Mouse (Mus musculus) adrenal gland, adult (tissue): ENCODE data around the gene Dolpp1.
"Not testable (repeated sequence)": the region's sequence is repeated elsewhere in the genome, so short reads cannot be mapped to it uniquely, and the experiment has no call there.

Source experiments
- DNase-seq, 2 experiments: peaks; one replicate each; pipeline ENCODE4 v3.0.0; 2022 to 2023; ENCODE audit warnings: low spot score in 1 of 2; ENCODE audit not compliant: inconsistent age in 2 of 2

Gene Dolpp1

GRCm38 (mm10) chr2:30408452-30409100 lies 16.5 kb downstream of the Dolpp1 start:
- DNase-seq = no peak

- DNase-seq = no peak
Observed at GRCm38 (mm10) chr2:30409454-30410176, 17.6 kb downstream of the Dolpp1 start.

- DNase-seq = no peak
Observed at GRCm38 (mm10) chr2:30413038-30413973, 21.3 kb downstream of the Dolpp1 start.

GRCm38 (mm10) chr2:30414101-30414500 lies 22.0 kb downstream of the Dolpp1 start:
- DNase-seq = peak; percentile 39 to 63

- DNase-seq = no peak
Observed at GRCm38 (mm10) chr2:30414681-30415080, 22.6 kb downstream of the Dolpp1 start.

- peak; percentile 97 to 98 for DNase-seq
Observed at GRCm38 (mm10) chr2:30415157-30415935, 23.3 kb downstream of the Dolpp1 start, which contains the start of gene Crat. TSS of gene Crat (minus strand) at chr2:30415813.

- peak; percentile 94 to 98 for DNase-seq
Observed at GRCm38 (mm10) chr2:30415936-30416648, 24.0 kb downstream of the Dolpp1 start, which contains the start of gene Ptpa. TSS of gene Ptpa (plus strand) at chr2:30416039.

GRCm38 (mm10) chr2:30416649-30416965 lies 24.6 kb downstream of the Dolpp1 start:
- DNase-seq = no peak

- not testable (repeated sequence) for DNase-seq
Observed at GRCm38 (mm10) chr2:30417154-30417553, 25.1 kb downstream of the Dolpp1 start.

- DNase-seq = no peak
Observed at GRCm38 (mm10) chr2:30417595-30418165, 25.6 kb downstream of the Dolpp1 start.

- no peak for DNase-seq
Observed at GRCm38 (mm10) chr2:30418259-30418658, 26.2 kb downstream of the Dolpp1 start.

- DNase-seq = no peak
Observed at GRCm38 (mm10) chr2:30419112-30419511, 27.1 kb downstream of the Dolpp1 start.

GRCm38 (mm10) chr2:30421432-30421831 lies 29.4 kb downstream of the Dolpp1 start:
- DNase-seq = no peak

- peak; percentile 85 to 95 for DNase-seq
Observed at GRCm38 (mm10) chr2:30429156-30429555, 37.1 kb downstream of the Dolpp1 start.

GRCm38 (mm10) chr2:30435326-30436155 lies 43.5 kb downstream of the Dolpp1 start:
- DNase-seq = peak; percentile 73 to 90

- peak; percentile 55 to 81 for DNase-seq
Observed at GRCm38 (mm10) chr2:30436156-30436545, 44.1 kb downstream of the Dolpp1 start.

- DNase-seq = no peak
Observed at GRCm38 (mm10) chr2:30436809-30437208, 44.8 kb downstream of the Dolpp1 start.

- DNase-seq = peak in 1 of 2 experiments; percentile 20
Observed at GRCm38 (mm10) chr2:30437791-30438190, 45.7 kb downstream of the Dolpp1 start.

GRCm38 (mm10) chr2:30439631-30440030 lies 47.6 kb downstream of the Dolpp1 start:
- DNase-seq = no peak
